Mouse (Mus musculus): Measurements from ENCODE around the gene Zeb2.

- TF ChIP-seq CTCF (conservative IDR thresholded peaks at IDR 0.05; ENCODE audit: low read length), result no peak
- TF ChIP-seq POU5F1 (IDR thresholded peaks at IDR 0.05; ENCODE audit: borderline replicate concordance, low read length), result peak; percentile 71
- peak; percentile 96 for TF ChIP-seq NANOG (IDR thresholded peaks at IDR 0.05; ENCODE audit: borderline replicate concordance, low read length)
Measured at GRCm38 (mm10) chr2:45158351-45158782, 41.2 kb upstream of the Zeb2 start.

Data from E14TG2a.4 (cell line).